Mouse (Mus musculus) liver, adult 2 months (tissue): ENCODE results near the gene Cacna1c. TPM values are rescaled to one million over a fixed set of nuclear protein-coding genes. Genes with fewer than 3 reads are reported as not detected.

Source experiments
- DNase-seq: peaks from one replicate; pipeline ENCODE4 v3.0.0-alpha.2; 2011; ENCODE audit warnings: low read depth, low spot score; ENCODE audit errors: extremely low read depth
- H3K27ac ChIP-seq: fragments of 200-500 bp; replicated peaks from 2 replicates; pipeline ENCODE4 v1.5.1; 2012; ENCODE audit warnings: low read depth, mild to moderate bottlenecking, control low read depth, inconsistent platforms, low read length; ENCODE audit not compliant: insufficient read depth
- H3K27me3 ChIP-seq: fragments of 200-500 bp; 2 replicates; pipeline ENCODE4 v1.6.1; 2012; ENCODE audit warnings: mild to moderate bottlenecking, moderate library complexity, low read length, inconsistent platforms; ENCODE audit not compliant: control insufficient read depth, insufficient read depth
- H3K36me3 ChIP-seq: fragments of 200-500 bp; 2 replicates; pipeline ENCODE4 v1.6.1; 2012; ENCODE audit warnings: low read length, inconsistent platforms; ENCODE audit not compliant: control insufficient read depth, insufficient read depth
- H3K4me1 ChIP-seq: fragments of 200-500 bp; 2 replicates; pipeline ENCODE4 v1.6.1; 2011; ENCODE audit warnings: low read length; ENCODE audit not compliant: control insufficient read depth, insufficient read depth
- H3K4me3 ChIP-seq: fragments of 200-500 bp; 2 replicates; pipeline ENCODE4 v1.5.1; 2011; ENCODE audit warnings: low read depth, mild to moderate bottlenecking, control low read depth, low read length, moderate library complexity; ENCODE audit not compliant: insufficient read depth
- H3K79me2 ChIP-seq: fragments of 200-500 bp; 2 replicates; pipeline ENCODE4 v1.6.1; 2012; ENCODE audit warnings: inconsistent platforms, mild to moderate bottlenecking, low read length, moderate library complexity; ENCODE audit not compliant: control insufficient read depth, insufficient read depth
- H3K9ac ChIP-seq: fragments of 200-500 bp; 2 replicates; pipeline ENCODE4 v1.6.1; 2012; ENCODE audit warnings: low read depth, mild to moderate bottlenecking, control low read depth, inconsistent platforms, low read length
- CTCF ChIP-seq: fragments of 200-500 bp; IDR thresholded peaks from 2 replicates; pipeline ENCODE4 v1.5.1; 2011; ENCODE audit warnings: low read depth, low read length, control low read depth
- POLR2A ChIP-seq: fragments of 200-500 bp; IDR thresholded peaks from 2 replicates; pipeline ENCODE4 v1.6.1; 2011; ENCODE audit warnings: low read length, control low read depth; ENCODE audit not compliant: insufficient read depth; ENCODE audit errors: extremely low read depth
- WGBS: fragments of 180-500 bp; shearing (Covaris S2); methylation state at CpG from one replicate; pipeline ENCODE4 v1.1.7; 2018; 5-methylcytosine and 5-hydroxymethylcytosine counted together
- polyA plus RNA-seq: library from polyadenylated mRNA; depleted of rRNA; stranded (reverse); fragments of >200 nt; gene quantifications from 2 replicates; pipeline ENCODE4 v1.2.3, GENCODE M21; 2012
- total RNA-seq: library from RNA; depleted of rRNA; stranded (reverse); fragments of >200 nt; gene quantifications from 2 replicates; pipeline ENCODE4 v1.2.3, GENCODE M21; 2014

The Cacna1c gene
- total and polyA plus RNA-seq, 2 experiments: 0.09 to 0.18 TPM

DNA sequence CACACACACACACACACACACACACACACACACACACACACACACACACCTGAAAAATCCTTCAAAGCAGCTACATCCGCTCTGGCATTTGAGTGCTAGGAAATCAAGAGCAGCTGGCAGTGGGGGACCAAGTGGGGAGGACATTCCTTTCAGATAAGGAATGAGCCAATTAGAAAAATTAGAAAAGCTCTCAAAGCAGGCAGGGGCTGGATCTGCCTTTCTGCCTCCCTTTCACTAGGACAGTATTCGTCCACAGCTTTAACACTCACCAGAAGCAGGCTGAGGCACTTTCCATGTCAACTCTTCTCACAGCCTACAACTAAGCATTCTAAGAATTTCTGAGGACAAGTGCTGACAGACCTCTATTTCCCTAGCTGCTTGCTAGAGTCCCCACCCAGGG, 194.8 kb downstream of the Cacna1c start:
- H3K27ac ChIP-seq: no peak overlapping the region
- no peak overlapping the region for H3K9ac ChIP-seq
- no peak for DNase-seq
- H3K27me3 ChIP-seq: no peaks in the 10 kb centered on the region
- TF ChIP-seq POLR2A (no peak), CTCF (no peak)
- H3K4me3 ChIP-seq: no peak overlapping the region
- H3K79me2 ChIP-seq: no peaks in the 10 kb centered on the region
- H3K4me1 ChIP-seq: peaks cover 4% of the 10 kb centered on the region
- WGBS: 69% methylated on average over 2 of the region's 2 CpGs
- no peaks in the 10 kb centered on the region for H3K36me3 ChIP-seq

- DNase-seq: no peak
- no peak overlapping the region for H3K4me3 ChIP-seq
- no peaks in the 10 kb centered on the region for H3K36me3 ChIP-seq
- H3K9ac ChIP-seq: no peak overlapping the region
- no peak overlapping the region for H3K27ac ChIP-seq
- WGBS: 79% methylated on average over 3 of the region's 3 CpGs
- peaks cover 4% of the 10 kb centered on the region for H3K4me1 ChIP-seq
- H3K79me2 ChIP-seq: no peaks in the 10 kb centered on the region
- TF ChIP-seq POLR2A (no peak), CTCF (no peak)
- H3K27me3 ChIP-seq: no peaks in the 10 kb centered on the region
Measured at GRCm38 (mm10) chr6:119000255-119000654, 196.0 kb downstream of the Cacna1c start.

DNA sequence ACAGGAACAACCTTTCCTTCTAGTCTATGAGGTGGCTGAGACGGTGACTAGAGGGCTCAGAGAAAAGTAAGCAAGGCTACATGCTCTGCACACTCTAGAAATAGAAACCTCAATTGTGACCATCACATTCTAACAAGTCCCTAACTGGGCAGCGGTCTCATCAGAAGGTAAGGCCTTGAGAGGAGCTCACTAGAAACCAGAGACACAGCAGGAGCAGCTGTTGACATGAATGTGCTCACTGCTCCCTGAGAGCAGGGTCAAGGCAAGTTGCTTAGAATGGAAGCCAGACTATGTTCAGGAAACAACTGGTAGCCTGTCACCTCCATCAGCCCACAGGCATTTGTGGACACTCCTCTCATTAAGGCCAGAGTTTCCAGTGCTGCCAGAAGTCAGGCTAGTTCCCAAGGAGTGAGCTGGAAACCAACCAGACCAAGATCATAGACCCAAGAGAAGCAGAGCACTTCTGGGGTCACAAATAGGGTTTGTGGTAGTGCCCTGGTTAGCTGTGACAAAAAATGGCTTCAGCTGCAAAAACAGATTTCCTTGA, 196.8 kb downstream of the Cacna1c start:
- TF ChIP-seq CTCF: no peak
- no peak for TF ChIP-seq POLR2A
- 93% methylated on average over 2 of the region's 2 CpGs for WGBS
- Histone ChIP-seq H3K4me1 (peaks cover 4% of the 10 kb centered on the region), H3K79me2 (no peaks in the 10 kb centered on the region), H3K9ac (no peak overlapping the region), H3K27me3 (no peaks in the 10 kb centered on the region), H3K27ac (no peak overlapping the region), H3K36me3 (no peaks in the 10 kb centered on the region), H3K4me3 (no peak overlapping the region)
- DNase-seq: no peak

- no peak overlapping the region for H3K4me3 ChIP-seq
- WGBS: 96% methylated on average over 4 of the region's 4 CpGs
- peaks cover 4% of the 10 kb centered on the region for H3K4me1 ChIP-seq
- DNase-seq: no peak
- H3K27me3 ChIP-seq: no peaks in the 10 kb centered on the region
- no peaks in the 10 kb centered on the region for H3K36me3 ChIP-seq
- H3K79me2 ChIP-seq: no peaks in the 10 kb centered on the region
- no peak overlapping the region for H3K9ac ChIP-seq
- no peak overlapping the region for H3K27ac ChIP-seq
- TF ChIP-seq POLR2A (no peak), CTCF (no peak)
Measured at GRCm38 (mm10) chr6:118997397-118997796, 198.8 kb downstream of the Cacna1c start.

GRCm38 (mm10) chr6:118994272-118995061, 201.8 kb downstream of the Cacna1c start:
- no peak for DNase-seq
- TF ChIP-seq CTCF: no peak
- TF ChIP-seq POLR2A: no peak
- H3K27me3 ChIP-seq: no peaks in the 10 kb centered on the region
- 88% methylated on average over 9 of the region's 9 CpGs for WGBS
- no peak overlapping the region for H3K27ac ChIP-seq
- H3K36me3 ChIP-seq: no peaks in the 10 kb centered on the region
- no peaks in the 10 kb centered on the region for H3K79me2 ChIP-seq
- H3K9ac ChIP-seq: no peak overlapping the region
- H3K4me3 ChIP-seq: no peak overlapping the region
- peaks cover 4% of the 10 kb centered on the region for H3K4me1 ChIP-seq

GRCm38 (mm10) chr6:118992391-118992790, 203.8 kb downstream of the Cacna1c start:
- no peak overlapping the region for H3K4me3 ChIP-seq
- H3K4me1 ChIP-seq: peaks cover 2% of the 10 kb centered on the region; the same call in 1 of the 2 replicates
- H3K27ac ChIP-seq: no peak overlapping the region
- no peaks in the 10 kb centered on the region for H3K79me2 ChIP-seq
- H3K36me3 ChIP-seq: no peaks in the 10 kb centered on the region
- no peak for DNase-seq
- TF ChIP-seq POLR2A: no peak
- 87% methylated on average over 6 of the region's 6 CpGs for WGBS
- no peak overlapping the region for H3K9ac ChIP-seq
- H3K27me3 ChIP-seq: no peaks in the 10 kb centered on the region
